Mouse (Mus musculus): ENCODE data around the gene Emid1. TPM values are rescaled to one million over a fixed set of nuclear protein-coding genes. Genes with fewer than 3 reads are reported as not detected.

The Emid1 gene
- polyA plus RNA-seq, 1 experiment from 2014 or later, result 17.1 TPM

- Histone ChIP-seq H3K4me1 (replicated peaks) (peaks cover 8% of the 10 kb centered on the region; the same call in 1 of the 2 replicates), H3K9ac (no peak overlapping the region), H3K4me3 (no peak overlapping the region), H3K27me3 (no peaks in the 10 kb centered on the region), H3K36me3 (no peaks in the 10 kb centered on the region), H3K4me2 (no peak overlapping the region), H3K9me3 (no peaks in the 10 kb centered on the region), H3K27ac (replicated peaks) (no peak overlapping the region)
- no peak for ATAC-seq (ENCODE audit: low FRiP score, low read depth)
- WGBS, result 87% methylated on average over 2 of the region's 2 CpGs
Measured at GRCm38 (mm10) chr11:5138642-5139041, 13.4 kb downstream of the Emid1 start.

DNA sequence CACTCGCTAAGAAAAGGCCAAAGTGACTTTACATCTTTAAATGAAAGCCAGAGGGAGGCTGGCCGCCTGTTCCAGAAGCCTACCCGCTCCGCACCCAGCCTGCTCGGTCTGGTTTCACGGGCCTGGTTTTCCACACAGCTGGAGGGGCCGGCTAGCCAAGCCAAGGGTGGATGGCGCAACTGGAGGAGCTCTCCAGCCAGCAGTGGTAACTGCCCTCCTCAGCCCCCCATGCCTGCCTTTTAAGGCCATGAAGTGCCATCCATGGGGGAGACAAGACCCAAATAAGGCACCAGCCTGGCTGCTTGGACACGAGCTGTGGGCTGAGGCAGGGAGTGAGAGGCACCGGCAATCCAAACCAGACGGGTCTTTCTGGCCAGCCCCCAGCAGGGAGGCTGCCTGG is 16.1 kb downstream of the Emid1 start:
- no peak for ATAC-seq (ENCODE audit: low FRiP score, low read depth)
- Histone ChIP-seq H3K36me3 (no peaks in the 10 kb centered on the region), H3K9ac (no peak overlapping the region), H3K9me3 (no peaks in the 10 kb centered on the region), H3K4me2 (no peak overlapping the region), H3K27ac (replicated peaks) (no peak overlapping the region), H3K4me3 (no peak overlapping the region), H3K27me3 (no peaks in the 10 kb centered on the region), H3K4me1 (replicated peaks) (peaks cover 7% of the 10 kb centered on the region; the same call in 1 of the 2 replicates)
- 80% methylated on average over 11 of the region's 11 CpGs for WGBS

GRCm38 (mm10) chr11:5132751-5133150 is 19.3 kb downstream of the Emid1 start:
- no peak overlapping the region for H3K4me2 ChIP-seq
- 70% methylated on average over 4 of the region's 4 CpGs for WGBS
- H3K27me3 ChIP-seq, result no peaks in the 10 kb centered on the region
- H3K36me3 ChIP-seq, result no peaks in the 10 kb centered on the region
- H3K9ac ChIP-seq, result no peak overlapping the region
- H3K4me3 ChIP-seq, result no peak overlapping the region
- H3K9me3 ChIP-seq, result no peaks in the 10 kb centered on the region
- H3K4me1 ChIP-seq (replicated peaks), result peaks cover 14% of the 10 kb centered on the region
- no peak for ATAC-seq (ENCODE audit: low FRiP score, low read depth)
- H3K27ac ChIP-seq (replicated peaks), result no peak overlapping the region

DNA sequence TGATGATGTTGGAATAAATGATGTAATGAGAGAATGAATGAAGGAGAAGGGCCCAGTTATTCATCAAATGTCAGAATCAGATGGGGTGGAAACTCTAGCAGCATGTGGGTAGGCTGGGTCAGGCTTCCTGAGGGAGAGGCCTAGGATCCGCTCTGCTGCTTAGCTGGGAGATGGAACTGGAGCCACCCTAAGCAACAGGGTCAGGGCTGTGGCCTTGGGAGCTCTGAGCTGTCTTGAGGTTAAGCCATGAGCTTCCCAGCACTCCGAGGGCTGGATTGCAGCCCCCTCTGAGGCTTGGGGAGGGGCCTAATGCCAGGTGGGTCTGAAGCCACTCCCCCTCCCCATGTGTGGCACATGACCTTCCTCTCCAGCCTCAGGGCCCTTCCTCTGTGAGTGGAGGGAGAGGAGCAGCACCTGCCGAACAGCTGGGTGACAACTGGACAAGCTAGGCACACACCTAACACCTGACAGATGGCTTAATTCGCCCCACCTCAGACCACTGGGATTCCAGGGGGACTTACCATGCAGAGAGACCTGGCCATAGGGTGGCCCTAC is 21.9 kb downstream of the Emid1 start:
- H3K27ac ChIP-seq (replicated peaks), result no peak overlapping the region
- H3K9me3 ChIP-seq, result no peaks in the 10 kb centered on the region
- peaks cover 14% of the 10 kb centered on the region for H3K4me1 ChIP-seq (replicated peaks)
- H3K27me3 ChIP-seq, result no peaks in the 10 kb centered on the region
- H3K4me3 ChIP-seq, result no peak overlapping the region
- no peak for ATAC-seq (ENCODE audit: low FRiP score, low read depth)
- no peaks in the 10 kb centered on the region for H3K36me3 ChIP-seq
- H3K9ac ChIP-seq, result no peak overlapping the region
- H3K4me2 ChIP-seq, result no peak overlapping the region
- WGBS, result 44% methylated on average over 4 of the region's 4 CpGs

DNA sequence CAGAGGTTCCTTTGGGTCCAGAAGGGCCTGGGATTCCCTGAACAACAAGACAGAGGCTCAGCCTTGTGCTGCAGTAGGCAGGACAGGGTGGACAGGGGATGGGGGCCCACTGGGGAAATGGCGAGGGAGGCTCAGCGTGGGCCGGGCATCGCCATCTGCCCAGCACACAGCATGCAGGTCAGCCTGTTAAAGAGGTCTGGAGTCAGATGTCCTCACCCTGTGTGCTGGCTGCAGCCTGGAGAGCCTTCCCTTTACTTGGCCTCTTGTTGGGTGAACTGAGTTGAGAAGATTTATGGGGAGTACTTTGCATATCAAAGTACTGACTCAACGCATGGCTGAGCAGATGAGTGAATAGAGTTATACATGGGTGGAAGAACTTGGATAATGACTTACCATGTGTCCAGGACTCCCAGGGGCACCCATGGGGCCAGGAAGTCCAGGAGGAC is 23.0 kb downstream of the Emid1 start:
- H3K4me1 ChIP-seq (replicated peaks), result peaks cover 14% of the 10 kb centered on the region
- H3K9me3 ChIP-seq, result no peaks in the 10 kb centered on the region
- no peaks in the 10 kb centered on the region for H3K27me3 ChIP-seq
- no peak overlapping the region for H3K9ac ChIP-seq
- ATAC-seq (ENCODE audit: low FRiP score, low read depth), result peak; percentile 70; the same call in 1 of the 2 replicates
- no peak overlapping the region for H3K4me2 ChIP-seq
- no peaks in the 10 kb centered on the region for H3K36me3 ChIP-seq
- no peak overlapping the region for H3K27ac ChIP-seq (replicated peaks)
- 15% methylated on average over 5 of the region's 5 CpGs for WGBS
- H3K4me3 ChIP-seq, result no peak overlapping the region

DNA sequence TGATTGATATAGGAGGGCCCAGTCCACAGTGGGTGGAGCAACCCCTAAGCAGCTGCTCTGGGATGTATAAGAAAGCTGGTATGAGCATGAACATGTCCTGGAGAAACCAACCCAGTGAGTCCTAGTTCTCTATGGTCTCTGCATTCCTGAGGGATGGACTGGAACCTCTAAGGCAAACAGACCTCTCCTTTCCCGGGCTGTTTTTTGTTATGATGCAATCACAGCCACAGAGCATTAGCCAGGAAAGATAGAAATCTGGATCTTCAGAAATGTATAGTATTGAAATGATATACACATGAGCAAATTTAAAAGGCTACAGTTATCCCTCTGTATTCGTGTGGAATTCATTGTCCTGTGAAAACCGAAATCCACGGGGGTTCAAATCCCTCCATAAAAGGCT is 26.3 kb downstream of the Emid1 start:
- H3K4me1 ChIP-seq (replicated peaks), result peaks cover 14% of the 10 kb centered on the region
- H3K4me2 ChIP-seq, result no peak overlapping the region
- ATAC-seq (ENCODE audit: low FRiP score, low read depth), result no peak
- no peak overlapping the region for H3K9ac ChIP-seq
- no peaks in the 10 kb centered on the region for H3K9me3 ChIP-seq
- no peaks in the 10 kb centered on the region for H3K27me3 ChIP-seq
- no peak overlapping the region for H3K4me3 ChIP-seq
- no peaks in the 10 kb centered on the region for H3K36me3 ChIP-seq
- no peak overlapping the region for H3K27ac ChIP-seq (replicated peaks)
- 76% methylated on average over 4 of the region's 4 CpGs for WGBS

- Histone ChIP-seq H3K4me1 (replicated peaks) (no peaks in the 10 kb centered on the region), H3K27me3 (no peaks in the 10 kb centered on the region), H3K9ac (no peak overlapping the region), H3K9me3 (no peaks in the 10 kb centered on the region), H3K27ac (replicated peaks) (no peak overlapping the region), H3K4me2 (no peak overlapping the region), H3K36me3 (no peaks in the 10 kb centered on the region), H3K4me3 (no peak overlapping the region)
- peak; percentile 76; the same call in 1 of the 2 replicates for ATAC-seq (ENCODE audit: low FRiP score, low read depth)
- 33% methylated on average over 13 of the region's 13 CpGs for WGBS
Measured at GRCm38 (mm10) chr11:5114931-5115581, 37.0 kb downstream of the Emid1 start.

GRCm38 (mm10) chr11:5113645-5114044 is 38.4 kb downstream of the Emid1 start:
- H3K27me3 ChIP-seq, result no peaks in the 10 kb centered on the region
- H3K9ac ChIP-seq, result no peak overlapping the region
- H3K27ac ChIP-seq (replicated peaks), result no peak overlapping the region
- no peak for ATAC-seq (ENCODE audit: low FRiP score, low read depth)
- no peaks in the 10 kb centered on the region for H3K4me1 ChIP-seq (replicated peaks)
- H3K9me3 ChIP-seq, result no peaks in the 10 kb centered on the region
- H3K36me3 ChIP-seq, result no peaks in the 10 kb centered on the region
- no peak overlapping the region for H3K4me2 ChIP-seq
- WGBS, result 77% methylated on average over 7 of the region's 7 CpGs
- no peak overlapping the region for H3K4me3 ChIP-seq

DNA sequence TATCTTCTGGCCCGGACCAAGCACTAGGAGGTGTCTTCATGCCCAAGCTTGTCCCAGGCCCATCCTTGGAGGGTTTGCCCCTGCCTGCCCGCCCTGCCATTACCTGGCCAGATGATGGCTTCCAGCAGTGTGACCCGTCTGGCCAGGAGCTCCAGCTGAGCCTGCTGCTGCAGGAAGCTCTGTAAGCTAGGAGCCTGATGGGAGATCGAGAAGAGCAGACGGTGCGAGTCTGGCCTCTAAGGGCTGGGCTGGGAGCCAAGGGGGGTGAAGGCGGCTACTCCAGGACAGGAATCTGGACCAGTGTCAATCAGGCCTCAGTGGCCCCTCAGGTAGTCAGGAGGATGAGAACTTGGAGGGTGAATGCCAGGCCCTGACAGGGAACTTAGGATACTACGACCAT is 42.6 kb downstream of the Emid1 start:
- no peaks in the 10 kb centered on the region for H3K9me3 ChIP-seq
- H3K27me3 ChIP-seq, result no peaks in the 10 kb centered on the region
- no peak overlapping the region for H3K4me2 ChIP-seq
- H3K27ac ChIP-seq (replicated peaks), result no peak overlapping the region
- no peak overlapping the region for H3K4me3 ChIP-seq
- no peaks in the 10 kb centered on the region for H3K4me1 ChIP-seq (replicated peaks)
- WGBS, result 71% methylated on average over 8 of the region's 8 CpGs
- no peak for ATAC-seq (ENCODE audit: low FRiP score, low read depth)
- no peak overlapping the region for H3K9ac ChIP-seq
- H3K36me3 ChIP-seq, result peaks cover 3% of the 10 kb centered on the region; the same call in 1 of the 2 replicates

DNA sequence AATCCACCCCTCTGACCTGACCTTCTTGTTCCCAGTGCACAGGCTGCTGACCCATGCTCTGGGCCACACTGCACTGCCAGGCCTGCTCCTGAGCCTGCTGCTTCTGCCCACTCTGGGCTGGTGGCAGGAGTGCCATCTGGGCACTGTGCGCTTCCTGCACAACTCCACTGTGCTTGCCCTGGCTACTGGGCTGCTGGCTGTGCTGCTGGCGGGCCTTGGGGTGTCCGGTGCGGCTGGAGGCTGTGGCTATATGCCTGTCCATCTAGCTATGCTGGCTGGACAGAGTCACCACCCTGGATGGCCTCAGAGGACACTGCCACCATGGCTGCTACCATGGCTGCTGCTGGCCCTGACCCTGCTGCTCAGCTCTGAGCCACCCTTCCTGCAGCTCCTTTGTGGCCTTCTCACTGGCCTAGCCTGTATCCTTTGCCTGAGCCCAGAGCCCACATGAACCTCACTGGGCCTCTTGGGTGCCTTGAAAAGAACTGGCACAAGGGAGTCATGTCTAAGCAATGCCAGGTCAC is 48.0 kb downstream of the Emid1 start:
- ATAC-seq (ENCODE audit: low FRiP score, low read depth), result no peak
- 88% methylated on average over 4 of the region's 4 CpGs for WGBS
- no peak overlapping the region for H3K27ac ChIP-seq (replicated peaks)
- H3K4me2 ChIP-seq, result no peak overlapping the region
- no peak overlapping the region for H3K9ac ChIP-seq
- no peaks in the 10 kb centered on the region for H3K9me3 ChIP-seq
- H3K36me3 ChIP-seq, result peaks cover 3% of the 10 kb centered on the region; the same call in 1 of the 2 replicates
- no peak overlapping the region for H3K4me3 ChIP-seq
- no peaks in the 10 kb centered on the region for H3K27me3 ChIP-seq
- H3K4me1 ChIP-seq (replicated peaks), result peaks cover 19% of the 10 kb centered on the region

- no peak overlapping the region for H3K9ac ChIP-seq
- no peak overlapping the region for H3K4me2 ChIP-seq
- no peaks in the 10 kb centered on the region for H3K9me3 ChIP-seq
- peaks cover 3% of the 10 kb centered on the region; the same call in 1 of the 2 replicates for H3K36me3 ChIP-seq
- ATAC-seq (ENCODE audit: low FRiP score, low read depth), result no peak
- H3K27ac ChIP-seq (replicated peaks), result no peak overlapping the region
- 93% methylated on average over 7 of the region's 7 CpGs for WGBS
- no peak overlapping the region for H3K4me3 ChIP-seq
- H3K4me1 ChIP-seq (replicated peaks), result peaks cover 23% of the 10 kb centered on the region
- H3K27me3 ChIP-seq, result no peaks in the 10 kb centered on the region
Measured at GRCm38 (mm10) chr11:5102384-5102783, 49.7 kb downstream of the Emid1 start.

- no peak for ATAC-seq (ENCODE audit: low FRiP score, low read depth)
- Histone ChIP-seq H3K27ac (replicated peaks) (no peak overlapping the region), H3K9ac (no peak overlapping the region), H3K36me3 (peaks cover 3% of the 10 kb centered on the region; the same call in 1 of the 2 replicates), H3K9me3 (no peaks in the 10 kb centered on the region), H3K4me1 (replicated peaks) (peaks cover 30% of the 10 kb centered on the region), H3K4me3 (no peak overlapping the region), H3K4me2 (0 out of 2 replicates have a peak overlapping the region, but pooled peaks have one; percentile 86), H3K27me3 (no peaks in the 10 kb centered on the region)
- 80% methylated on average over 6 of the region's 6 CpGs for WGBS
Measured at GRCm38 (mm10) chr11:5101641-5102040, 50.4 kb downstream of the Emid1 start.
